9 mouse cellular contexts compared by ENCODE assay signal in genomic region chr17:85679651-85680050, GRCm38 (mm10). TPM values are rescaled to one million over a fixed set of nuclear protein-coding genes. Genes with fewer than 3 reads are reported as not detected.
DNase-seq lines count a peak whose midpoint lies in the region; ATAC-seq and TF ChIP-seq lines count a peak whose summit lies in the region.
"Had no signal": no experiment of that assay in that cellular context is flagged by ENCODE, and none has a peak within 500 bp of the region (broad histone marks: within the 10 kb centered on the region; RNA-seq: fewer than 3 reads in every experiment).

No protein-coding gene starts in this region.

- intact Hi-C loops in heart, postnatal 25 days (cut with DNase I): loop anchor here (10.0 kb wide), 1 partner anchor 195 kb away; no protein-coding TSS in a partner anchor

- no peak overlapping the region; the same call in 1 of the 2 replicates for H3K9ac ChIP-seq in heart, embryonic 15.5 days

- H3K9me3 ChIP-seq in heart, embryonic 15.5 days (replicated peaks): no peaks in the 10 kb centered on the region

- peak; percentile 90 for DNase-seq in heart, adult 11 months
- no peak for DNase-seq in heart, postnatal 25 days (ENCODE audit: low spot score)
- peak; percentile 68 for DNase-seq in lung, postnatal 10 days
- no peak for DNase-seq in spleen, postnatal 10 days (ENCODE audit: low spot score in 2 of 2)
- DNase-seq in left cerebral cortex, adult 11 months (ENCODE audit: low spot score): no peak
- no peak for DNase-seq in adrenal gland, adult 2 months

- H3K4me3 ChIP-seq in bone marrow, adult 2 months (replicated peaks; ENCODE audit: control insufficient read depth, low read depth, low read length): no peak overlapping the region
- peak overlapping the region; percentile 39 for H3K4me3 ChIP-seq in heart, embryonic 15.5 days

- H3K4me1 ChIP-seq in bone marrow, adult 2 months (ENCODE audit: control insufficient read depth, insufficient read depth, low read length): no peaks in the 10 kb centered on the region
- H3K4me1 ChIP-seq in heart, embryonic 15.5 days (replicated peaks): peaks cover 18% of the 10 kb centered on the region

- no peak for TF ChIP-seq POLR2A in bone marrow, adult 2 months (IDR thresholded peaks at IDR 0.05; ENCODE audit: borderline replicate concordance, control insufficient read depth, low read depth, low read length)

- no peaks in the 10 kb centered on the region for H3K36me3 ChIP-seq in heart, embryonic 15.5 days

- H3K27me3 ChIP-seq in heart, embryonic 15.5 days: peaks cover 92% of the 10 kb centered on the region

- no peak for ATAC-seq in heart, embryonic 15.5 days (replicated peaks; ENCODE audit: insufficient number of reproducible peaks, insufficient read depth, low FRiP score, low read depth)

- H3K4me2 ChIP-seq in heart, embryonic 15.5 days: peak overlapping the region; percentile 62

- no peak overlapping the region for H3K27ac ChIP-seq in bone marrow, adult 2 months (ENCODE audit: control insufficient read depth, insufficient read depth, low read depth, low read length, poor library complexity)
- H3K27ac ChIP-seq in heart, embryonic 15.5 days: no peak overlapping the region

- 2% methylated on average over 15 of the region's 15 CpGs for WGBS in bone marrow, adult 2 months
- WGBS in heart, embryonic 15.5 days: 1% methylated on average over 15 of the region's 15 CpGs

- peak; percentile 4; the same call in 1 of the 2 replicates for TF ChIP-seq CTCF in bone marrow, adult 2 months (IDR thresholded peaks at IDR 0.05; ENCODE audit: control insufficient read depth, insufficient read depth, low read length)

RNA-seq across cellular contexts. Expression of gene Six2, which starts 8.4 kb away (rescaled TPM):
- total RNA-seq in heart, postnatal 25 days (2021): under 1 TPM; 0.31 to 0.49 TPM
- not detected in 2 replicates for polyA plus RNA-seq in bone marrow, adult 2 months (2011; ENCODE audit: insufficient read depth, insufficient read length, low replicate concordance, missing spikeins)
- polyA plus RNA-seq in heart, embryonic 15.5 days (2015; fragmentation: Nextera tagmentation; extraction: Ambion mirVana): 0.21 and 2.2 TPM in 2 replicates
- not detected for total RNA-seq in adrenal gland, adult 2 months (2021)
- polyA plus RNA-seq in adrenal gland, adult 2 months (2012; rRNA removed): 0.12 and 0.18 TPM in 2 replicates
- total RNA-seq: neutrophil, adult 5-6 weeks had no signal

Comparison
In these comparisons a context has a peak if more than half of its experiments do, and no peak if none do; other contexts are left out.
1. DNase-seq: peak in heart, adult 11 months (single experiment) and lung, postnatal 10 days (single experiment); none in heart, postnatal 25 days (single experiment), spleen, postnatal 10 days (0 of 2), left cerebral cortex, adult 11 months (single experiment) and adrenal gland, adult 2 months (single experiment).